Mouse (Mus musculus): ENCODE data around the gene Reep6.

- no peak for TF ChIP-seq EP300 (optimal IDR thresholded peaks at IDR 0.05)
- TF ChIP-seq CTCF (IDR thresholded peaks at IDR 0.05; ENCODE audit: low read depth) = no peak
Measured at GRCm38 (mm10) chr10:80315315-80315714, 14.4 kb upstream of the Reep6 start.

All from stomach, postnatal 0 days (tissue).